Mouse (Mus musculus): ENCODE measurements around the gene Gemin7. TPM values are rescaled to one million over a fixed set of nuclear protein-coding genes. Genes with fewer than 3 reads are reported as not detected.
A peak's percentile ranks its signal among the peaks of the same experiment; 100 is the strongest.
"Not testable (repeated sequence)": the region's sequence is repeated elsewhere in the genome, so short reads cannot be mapped to it uniquely, and the experiment has no call there.

The Gemin7 gene
- total RNA-seq (2022) = 10 to 100 TPM; 44.2 to 59.5 (median 51.3) TPM

DNA sequence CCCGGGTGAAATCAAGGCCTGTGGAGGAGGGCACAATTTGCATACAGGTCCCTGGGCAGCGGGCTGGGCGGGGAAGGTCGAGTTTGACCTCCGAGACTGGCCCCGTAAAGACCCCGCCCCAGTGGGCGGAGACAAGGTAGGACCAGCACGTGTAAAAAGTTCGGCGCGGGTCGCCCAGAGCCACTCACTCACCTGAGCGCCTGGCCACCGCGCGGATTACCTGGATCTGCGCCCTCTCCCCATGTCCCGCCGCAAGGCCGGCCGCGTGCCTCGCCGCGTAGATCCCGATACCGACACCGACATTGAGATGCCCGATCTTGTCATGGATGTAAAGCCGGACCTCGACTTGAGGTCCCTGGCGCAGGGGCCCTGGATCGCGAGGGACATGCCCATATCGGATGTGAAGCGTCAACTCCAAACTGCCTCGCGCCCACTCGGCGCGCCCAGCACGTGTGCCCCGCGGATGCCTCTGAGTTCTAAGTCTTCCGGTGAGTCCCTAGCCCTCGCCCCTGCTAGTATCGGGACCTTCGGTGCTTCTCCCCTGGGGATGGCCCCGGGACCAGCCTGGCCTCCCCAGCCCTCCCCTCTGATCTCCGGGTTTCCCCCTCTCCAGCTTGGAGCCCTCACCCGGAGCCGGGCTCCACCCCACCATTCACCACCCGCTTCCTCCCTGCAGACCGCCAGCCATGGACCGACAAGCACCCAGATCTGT is at the start of gene Gemin7, which contains the start of gene Zfp296:
Gene Gemin7, minus strand, starts transcription at position 455 of the 712 bp plus-strand sequence.
Gene Zfp296, plus strand, starts transcription at position 147 of the 712 bp plus-strand sequence.
- DNase-seq (ENCODE audit: low spot score in 2 of 2) = no peak

DNA sequence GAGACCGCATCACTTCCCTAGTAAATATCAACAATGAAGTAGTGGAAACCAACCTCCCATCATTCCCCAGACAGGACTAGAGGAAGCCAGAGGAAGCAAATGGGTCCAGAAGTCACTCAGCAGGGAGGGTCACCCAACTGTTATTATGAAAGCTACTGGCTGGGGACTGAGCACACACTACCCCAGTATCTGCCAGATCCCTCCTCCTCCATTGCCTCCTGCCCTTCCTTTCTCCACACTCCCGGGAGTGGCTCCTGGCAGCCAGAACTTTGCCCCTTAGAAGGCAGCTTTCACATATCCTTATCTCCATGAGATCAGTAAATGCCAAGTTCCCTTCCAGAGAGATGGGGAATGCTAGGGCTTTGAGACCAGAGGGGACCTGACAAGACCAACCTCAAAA is 46.0 kb upstream of the Gemin7 start:
- no peak for DNase-seq (ENCODE audit: low spot score in 2 of 2)

DNA sequence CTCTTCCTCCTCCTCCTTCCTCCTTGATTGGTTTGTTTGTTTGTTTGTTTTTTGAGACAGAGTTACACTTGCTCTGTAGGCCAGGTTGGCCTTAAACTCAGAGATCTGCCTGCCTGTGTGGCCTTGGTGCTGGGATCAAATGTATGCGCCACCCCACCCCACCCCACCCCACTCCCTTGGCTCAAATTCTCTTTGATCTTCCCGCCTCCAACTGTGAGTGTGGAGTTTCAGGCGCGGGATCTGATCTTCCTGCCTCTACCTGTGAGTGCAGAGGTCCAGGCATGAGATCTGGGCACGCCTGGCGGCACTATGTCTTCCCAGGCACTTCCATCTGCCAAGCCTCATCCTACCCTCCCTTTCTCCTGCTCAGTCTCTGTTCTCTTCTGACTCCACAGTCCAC is 44.8 kb upstream of the Gemin7 start:
- no peak for DNase-seq (ENCODE audit: low spot score in 2 of 2)

DNA sequence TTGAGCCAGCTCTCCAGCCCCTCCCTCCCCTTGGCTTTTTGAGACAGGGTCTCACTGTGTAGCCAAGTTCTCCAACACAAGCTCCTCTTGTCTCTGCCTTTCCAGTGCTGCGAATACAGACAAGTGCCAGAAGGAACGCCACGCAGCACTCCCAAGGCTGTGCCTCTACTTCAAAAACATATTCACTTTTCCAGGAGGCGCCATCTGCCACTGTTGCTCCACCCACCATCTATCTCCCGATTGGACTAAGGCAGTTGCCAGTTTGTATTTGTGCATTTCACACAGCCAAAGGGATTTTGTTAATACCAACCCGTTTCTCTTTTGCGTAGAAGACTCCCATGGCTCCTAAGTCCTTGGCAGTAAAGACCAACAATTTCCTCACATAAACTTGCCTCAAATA is 43.4 kb upstream of the Gemin7 start:
- DNase-seq (ENCODE audit: low spot score in 2 of 2) = peak in 1 of 2 experiments; percentile 61

DNA sequence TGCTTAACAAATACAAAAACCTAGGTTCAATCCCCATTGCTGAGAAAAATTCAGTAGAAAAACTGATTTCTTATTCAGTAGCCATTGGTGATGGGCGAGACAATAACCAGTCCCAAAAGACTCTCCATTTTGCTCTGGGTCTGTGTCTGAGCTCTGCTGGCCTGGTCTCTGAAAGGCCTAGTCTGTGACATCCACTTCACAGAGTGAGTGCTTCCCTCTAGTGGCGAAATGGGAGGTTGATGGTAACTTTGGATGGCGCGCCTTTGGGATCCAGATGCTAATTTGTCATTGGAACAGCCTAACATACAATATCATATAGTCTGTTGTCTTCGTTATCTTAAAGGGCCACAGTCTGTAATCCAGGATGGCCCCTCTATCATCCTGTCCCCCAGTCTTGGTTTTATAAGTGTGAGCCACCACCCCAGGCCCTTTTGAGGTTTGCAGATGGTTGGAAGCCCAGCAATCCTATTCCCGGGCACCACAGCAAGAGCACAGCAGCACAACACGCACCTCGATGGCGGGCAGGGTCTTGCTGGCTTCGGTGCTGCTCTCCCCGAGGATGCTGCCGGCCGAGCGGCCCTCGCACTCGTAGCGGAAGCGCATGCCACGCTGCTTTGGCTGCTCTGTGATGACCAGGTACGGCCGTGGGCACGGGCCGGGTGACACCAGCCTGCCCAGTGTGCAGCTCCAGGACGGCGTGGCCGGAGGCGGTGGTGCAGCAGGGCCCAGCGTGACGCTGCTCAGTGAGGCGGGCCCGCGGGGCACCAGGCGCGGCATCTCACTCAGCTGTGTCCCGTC is 41.8 kb upstream of the Gemin7 start:
- peak; percentile 53 to 65 for DNase-seq (ENCODE audit: low spot score in 2 of 2)

DNA sequence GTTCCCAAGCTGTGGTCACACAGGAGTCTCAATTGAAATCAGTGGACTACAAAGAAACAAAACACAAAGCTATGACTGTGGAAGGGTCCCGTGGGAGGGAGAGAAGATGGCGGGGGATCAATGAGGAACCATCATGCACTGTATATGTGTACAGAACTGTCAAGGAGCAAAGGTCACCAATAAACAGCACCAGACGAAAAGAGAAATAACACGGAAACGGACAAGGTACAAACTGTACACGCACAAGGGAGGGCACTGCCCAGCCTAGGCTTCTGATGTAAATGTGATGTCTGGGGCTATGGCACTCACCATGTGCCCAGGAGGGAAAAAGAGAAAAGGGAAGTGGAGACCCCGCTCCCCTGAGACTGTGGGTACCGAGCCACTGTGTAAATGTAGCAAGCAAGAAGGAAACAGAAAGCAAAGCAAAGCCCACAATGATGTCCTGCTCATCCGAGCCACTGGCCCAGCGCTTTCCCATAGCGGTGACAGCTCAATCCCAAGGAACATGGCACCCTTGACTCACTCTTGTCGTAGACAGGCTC is 37.7 kb upstream of the Gemin7 start:
- DNase-seq (ENCODE audit: low spot score in 2 of 2) = no peak

DNA sequence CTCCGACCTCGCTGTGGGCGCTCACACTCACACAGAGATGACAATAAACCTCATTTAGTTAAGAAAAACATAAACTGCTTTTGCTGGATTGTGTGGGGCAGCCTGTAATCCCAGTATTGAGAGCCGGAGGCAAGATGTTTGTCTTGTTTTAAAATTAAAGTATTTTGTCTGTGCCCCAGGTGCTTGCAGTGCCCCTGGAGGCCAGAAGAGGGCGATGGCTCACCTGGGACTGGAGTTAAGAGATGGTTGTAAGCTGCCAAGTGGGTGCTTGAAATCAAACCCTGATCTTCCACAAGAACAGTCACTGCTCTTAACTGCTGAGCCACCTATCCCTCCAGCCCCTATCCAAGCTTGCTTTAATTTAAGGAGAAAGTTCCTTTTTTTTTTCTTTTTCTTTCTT is 33.6 kb upstream of the Gemin7 start:
- DNase-seq (ENCODE audit: low spot score in 2 of 2) = no peak

DNA sequence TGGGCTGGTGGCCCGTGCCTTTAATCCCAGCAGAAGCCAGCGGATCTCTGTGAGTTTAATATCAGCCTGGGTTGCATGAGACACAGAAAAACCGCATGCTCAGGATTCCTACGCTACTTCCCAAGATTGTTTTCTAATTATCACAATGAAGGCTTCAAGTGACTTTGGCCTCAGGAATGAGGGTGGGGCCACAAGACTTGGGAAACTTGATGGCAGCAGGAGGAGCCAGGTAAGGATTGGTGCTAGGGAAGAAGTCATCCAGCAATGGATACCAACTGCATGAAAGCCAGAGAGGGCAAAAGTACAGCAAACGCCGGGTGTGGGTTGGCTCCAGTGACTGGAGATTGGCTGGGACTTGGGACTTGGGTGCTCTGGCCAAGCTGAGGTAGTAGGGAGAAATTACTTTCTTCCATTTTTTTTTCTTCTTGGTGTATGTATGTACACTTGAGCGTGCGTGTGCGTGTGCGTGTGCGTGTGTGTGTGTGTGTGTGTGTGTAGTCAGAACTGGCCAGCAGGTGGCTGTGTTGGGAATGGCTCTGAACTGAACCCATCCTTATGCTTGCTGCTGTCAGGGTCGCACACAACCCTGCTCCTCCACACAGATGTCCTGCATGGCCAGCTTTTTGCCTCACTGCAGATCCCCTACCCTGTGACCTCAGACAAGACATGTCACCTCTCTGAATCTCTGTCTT is 32.4 kb upstream of the Gemin7 start:
- no peak for DNase-seq (ENCODE audit: low spot score in 2 of 2)

DNA sequence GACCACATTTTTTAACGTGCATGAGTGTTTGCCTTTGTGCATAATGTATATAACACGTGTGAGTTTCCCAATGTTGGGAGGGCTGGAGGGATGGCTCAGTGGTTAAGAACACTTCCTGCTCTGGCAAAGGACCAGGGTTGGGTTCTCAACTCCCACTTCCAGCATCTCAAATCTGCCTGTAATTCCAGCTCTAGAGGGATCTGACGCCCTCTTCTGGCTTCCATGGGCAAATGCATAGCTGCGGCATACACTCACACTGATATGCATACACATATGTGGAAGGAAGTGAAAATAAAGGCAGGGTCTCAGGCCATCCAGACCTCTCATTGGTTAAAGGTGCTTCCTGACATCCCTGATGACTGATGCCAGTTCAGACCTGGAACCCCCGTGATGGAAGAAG is 29.9 kb upstream of the Gemin7 start:
- no peak for DNase-seq (ENCODE audit: low spot score in 2 of 2)

DNA sequence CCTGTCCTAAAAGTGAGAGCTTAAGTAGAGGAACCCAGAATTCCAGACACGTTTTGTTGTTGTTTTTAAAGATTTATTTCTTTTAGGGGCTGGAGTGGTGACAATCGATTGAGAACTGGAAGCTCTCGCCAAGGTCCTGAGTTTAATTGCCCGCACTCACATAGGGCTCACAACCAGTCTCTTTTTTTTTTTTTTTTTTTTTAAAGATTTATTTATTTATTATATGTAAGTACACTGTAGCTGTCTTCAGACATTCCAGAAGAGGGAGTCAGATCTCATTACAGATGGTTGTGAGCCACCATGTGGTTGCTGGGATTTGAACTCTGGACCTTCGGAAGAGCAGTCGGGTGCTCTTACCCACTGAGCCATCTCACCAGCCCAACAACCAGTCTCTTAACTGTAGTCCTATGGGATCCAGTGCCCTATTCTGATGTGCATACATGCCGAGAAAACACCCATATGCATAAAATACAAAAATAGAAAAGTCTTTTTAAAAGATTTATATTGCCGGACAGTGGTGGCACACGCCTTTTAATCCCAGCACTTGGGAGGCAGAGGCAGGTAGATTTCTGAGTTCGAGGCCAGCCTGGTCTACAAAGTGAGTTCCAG is 27.3 kb upstream of the Gemin7 start:
- DNase-seq (ENCODE audit: low spot score in 2 of 2) = not testable (repeated sequence)

DNA sequence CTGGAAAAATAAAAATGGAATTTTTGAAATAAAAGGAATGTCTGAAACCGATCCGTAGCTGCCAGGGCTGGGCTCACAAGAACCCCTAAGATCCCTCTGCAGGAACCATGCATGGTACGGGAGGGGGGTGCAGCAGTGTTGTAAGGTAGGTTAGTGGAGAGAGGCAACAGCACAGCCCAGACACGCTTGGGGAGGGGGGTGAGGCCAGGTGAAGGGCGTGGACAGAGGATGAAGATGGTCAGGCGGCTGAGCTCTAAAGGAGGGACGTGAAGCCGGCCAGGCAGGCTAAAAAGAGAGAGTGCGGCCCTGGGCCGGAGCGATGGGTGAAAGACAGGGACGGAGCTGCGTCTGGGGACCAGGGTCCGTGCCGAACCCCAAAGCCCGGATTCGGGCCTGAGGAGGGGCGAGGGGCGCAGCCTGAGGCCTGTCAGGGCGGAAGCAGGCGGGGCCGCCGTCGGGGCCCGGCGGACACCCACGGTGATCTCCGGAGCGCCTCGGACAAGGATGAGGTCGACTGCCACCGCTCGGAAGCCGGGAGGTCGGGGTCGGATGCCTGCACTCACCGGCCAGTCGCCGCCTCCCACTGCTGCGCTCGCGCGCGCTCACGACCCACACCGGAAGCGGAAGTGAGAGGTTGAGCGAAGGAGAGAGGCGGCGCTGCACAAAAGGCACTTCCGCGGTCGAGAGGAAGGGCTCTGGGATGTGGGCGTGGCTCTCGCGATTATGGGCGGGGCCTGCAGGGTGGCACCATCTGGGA is 26.6 kb upstream of the Gemin7 start, which contains the start of gene Clasrp:
Gene Clasrp, minus strand, starts transcription at position 638 of the 757 bp plus-strand sequence.
- DNase-seq (ENCODE audit: low spot score in 2 of 2) = peak; percentile 84 to 93

DNA sequence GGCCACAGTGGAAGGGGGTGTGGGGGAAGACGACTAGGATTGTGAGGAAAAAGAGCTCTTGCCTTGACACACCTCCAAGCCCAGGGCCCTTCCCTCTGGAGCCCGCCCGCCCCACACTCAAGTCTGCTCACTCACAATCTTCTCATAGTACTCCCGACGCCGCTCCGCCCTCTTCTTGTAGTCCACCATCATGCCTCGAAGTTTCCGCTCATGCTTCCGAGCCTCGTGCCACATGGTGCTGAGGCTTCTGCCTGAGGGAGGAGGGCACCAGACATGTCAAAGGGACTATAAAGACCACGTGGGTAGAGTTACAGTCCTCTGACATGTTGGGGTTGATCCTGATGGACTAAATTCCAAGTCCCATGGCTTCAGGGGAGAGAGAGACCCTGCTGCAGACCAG is 25.7 kb upstream of the Gemin7 start:
- DNase-seq (ENCODE audit: low spot score in 2 of 2) = no peak

DNA sequence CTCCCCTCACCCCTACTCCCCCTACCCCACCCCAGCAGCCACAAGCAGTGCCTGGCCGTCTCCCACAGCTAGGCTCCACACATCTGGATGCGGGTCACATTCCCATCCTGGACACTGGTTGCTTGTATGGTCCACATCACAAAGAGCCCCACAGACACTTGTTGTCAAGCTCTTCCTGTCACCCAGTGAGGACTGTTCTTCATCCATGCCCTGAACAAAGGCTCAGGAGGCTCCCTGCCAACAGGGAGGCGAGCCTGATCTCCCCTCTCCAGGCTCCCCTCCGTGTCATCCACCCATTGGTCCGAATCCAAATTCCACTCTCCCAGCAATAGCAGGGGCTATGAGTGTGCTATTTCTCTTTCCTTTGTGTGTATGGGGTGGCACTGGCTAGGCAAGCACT is 23.2 kb upstream of the Gemin7 start:
- DNase-seq (ENCODE audit: low spot score in 2 of 2) = peak in 1 of 2 experiments; percentile 75

DNA sequence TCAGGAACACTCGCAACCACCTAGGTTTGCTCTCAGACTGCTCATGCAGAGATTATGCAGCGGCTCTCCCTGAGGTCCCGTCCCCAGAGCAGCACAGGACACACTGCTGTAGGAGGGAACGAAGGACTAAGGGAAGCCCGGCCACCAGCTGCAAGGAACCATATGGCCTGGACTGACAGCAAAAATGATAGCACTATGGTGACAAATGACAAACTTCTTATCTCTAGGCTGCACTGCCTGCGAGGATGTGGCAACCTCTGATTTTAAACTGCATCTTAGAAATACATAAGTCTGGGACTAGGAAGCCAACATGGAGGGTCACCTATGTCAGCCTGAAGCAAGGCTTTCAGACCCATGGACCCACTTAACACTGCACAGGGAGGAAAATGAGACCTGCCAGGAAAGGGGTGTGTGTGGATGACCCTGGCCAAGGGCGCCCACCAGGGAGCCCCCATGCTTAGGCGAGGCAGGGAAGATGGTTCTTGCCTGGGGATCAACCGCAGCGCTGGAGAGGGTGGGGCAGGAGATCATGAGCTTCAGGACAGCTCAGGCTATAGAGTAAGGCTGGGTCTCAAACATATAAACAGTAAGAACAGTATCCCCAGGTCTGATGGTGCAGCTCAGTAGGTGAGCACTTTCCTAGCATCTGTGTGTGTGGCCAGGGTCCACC is 15.8 kb upstream of the Gemin7 start:
- DNase-seq (ENCODE audit: low spot score in 2 of 2) = no peak

DNA sequence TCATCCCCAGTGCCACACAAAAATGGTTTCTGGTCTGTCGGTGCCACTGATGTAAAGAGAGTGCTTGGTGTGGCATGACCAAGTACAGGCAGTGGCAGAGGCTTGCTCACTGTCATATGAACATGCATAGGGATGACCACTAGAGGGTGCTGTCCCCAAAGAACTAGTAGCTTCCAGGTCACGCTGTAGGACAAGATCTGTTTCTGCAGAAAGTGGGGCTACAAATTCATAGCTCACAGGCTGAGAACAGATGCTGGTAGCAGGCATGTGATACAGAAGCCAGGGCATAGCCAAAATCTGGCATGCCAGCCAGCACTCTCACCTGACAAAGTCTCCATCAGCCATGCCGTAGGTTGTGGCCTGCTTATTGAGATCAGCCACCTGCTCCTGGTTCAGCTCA is 12.5 kb upstream of the Gemin7 start:
- DNase-seq (ENCODE audit: low spot score in 2 of 2) = peak in 1 of 2 experiments; percentile 76

DNA sequence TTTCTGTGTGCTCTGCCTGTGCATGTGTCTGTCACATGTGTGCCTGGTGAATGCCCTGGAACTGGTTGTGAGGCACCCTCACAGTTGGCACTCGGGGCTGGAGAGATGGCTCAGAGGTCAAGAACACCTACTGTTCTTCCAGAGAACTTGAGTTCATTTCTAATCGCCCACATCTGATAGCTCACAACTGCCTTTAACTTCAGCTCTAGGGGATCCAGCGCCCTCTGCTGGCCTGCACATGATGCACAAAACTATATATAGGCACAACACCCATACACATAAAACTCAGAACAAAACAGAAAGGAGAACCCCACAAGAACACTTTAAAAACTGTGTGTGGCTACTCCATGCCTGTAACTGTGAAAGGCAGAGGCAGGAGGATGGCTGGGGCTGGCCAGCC is 11.8 kb upstream of the Gemin7 start:
- no peak for DNase-seq (ENCODE audit: low spot score in 2 of 2)

DNA sequence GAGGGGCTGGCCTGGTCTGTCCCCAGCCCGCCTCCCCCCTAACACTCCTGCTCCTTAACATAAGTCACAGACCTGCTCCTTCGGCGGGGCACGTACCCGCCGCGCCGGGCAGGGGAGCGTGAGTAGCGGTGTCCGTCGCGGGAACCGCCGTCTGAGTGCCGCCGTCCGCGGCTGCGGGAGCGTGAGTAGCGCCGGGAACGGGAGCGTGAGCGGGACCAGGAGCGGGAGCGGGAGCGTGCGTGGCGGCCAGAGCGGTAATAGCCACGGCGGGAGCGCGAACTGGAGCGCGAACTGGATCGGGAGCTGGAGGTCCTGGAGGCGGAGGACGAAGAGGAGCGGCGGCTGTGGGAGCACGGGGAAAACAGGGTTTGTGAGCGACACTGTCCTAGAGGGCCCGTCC is 8.9 kb upstream of the Gemin7 start:
- no peak for DNase-seq (ENCODE audit: low spot score in 2 of 2)

DNA sequence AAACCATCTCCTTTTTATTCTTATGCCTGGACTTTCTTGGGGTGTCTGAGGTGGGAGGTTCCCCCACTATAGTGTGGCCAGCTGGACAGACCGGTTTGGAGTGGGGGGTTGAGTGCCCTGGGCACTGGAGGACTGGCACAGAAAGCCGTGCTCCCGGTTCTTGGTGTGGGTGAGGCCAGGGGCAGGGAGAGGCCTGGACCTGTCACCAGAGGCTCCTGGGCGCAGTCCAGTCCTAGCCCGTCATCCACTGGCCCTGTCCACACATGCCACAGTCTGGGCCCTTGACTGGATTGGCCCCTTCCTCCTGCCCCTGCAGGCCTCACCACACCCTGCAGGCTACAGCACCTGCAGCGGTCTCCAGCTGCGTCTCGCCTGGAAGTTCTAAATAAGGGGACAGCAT is 3.2 kb upstream of the Gemin7 start:
- no peak for DNase-seq (ENCODE audit: low spot score in 2 of 2)

DNA sequence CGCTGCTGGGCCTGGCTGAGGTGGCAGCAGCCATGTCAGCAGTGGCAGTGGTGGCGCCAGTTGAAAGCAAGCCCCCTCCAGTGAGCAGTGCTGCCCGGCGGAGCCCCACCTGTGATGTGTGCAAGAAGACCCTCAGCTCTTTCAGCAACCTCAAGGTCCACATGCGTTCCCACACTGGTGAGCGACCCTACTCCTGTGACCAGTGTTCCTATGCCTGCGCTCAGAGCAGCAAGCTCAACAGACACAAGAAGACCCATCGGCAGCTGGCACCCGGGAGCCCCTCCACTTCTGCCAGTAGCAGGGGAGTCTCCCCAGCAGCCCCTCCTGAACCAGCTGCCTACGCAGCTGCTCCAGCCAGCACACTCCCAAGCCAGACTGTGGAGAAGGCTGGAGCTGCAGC is 2.4 kb upstream of the Gemin7 start:
- DNase-seq (ENCODE audit: low spot score in 2 of 2) = no peak

DNA sequence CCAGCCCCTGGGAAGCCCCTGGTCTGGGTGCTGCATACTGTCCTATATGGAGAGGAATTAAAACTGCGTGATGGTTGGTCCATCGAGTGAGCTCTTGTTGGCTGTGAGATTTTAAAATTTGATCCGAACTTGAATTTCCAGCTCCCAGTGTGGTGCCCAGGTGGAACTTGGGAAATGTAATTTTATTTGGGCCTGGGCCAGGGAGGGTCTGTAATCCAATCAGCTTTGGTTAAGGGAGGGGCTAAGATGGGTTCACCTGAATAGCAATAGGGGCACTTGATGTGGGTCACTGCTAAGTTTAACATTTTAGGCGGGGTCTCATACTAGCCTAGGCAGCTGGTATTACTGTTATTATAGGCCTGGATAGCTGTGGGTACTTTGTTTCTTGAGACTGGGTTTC is 1.0 kb upstream of the Gemin7 start:
- DNase-seq (ENCODE audit: low spot score in 2 of 2) = no peak
